Mouse (Mus musculus) intestine, embryonic 14.5 days (tissue): ENCODE data around the gene Fdx1. TPM values are rescaled to one million over a fixed set of nuclear protein-coding genes. Genes with fewer than 3 reads are reported as not detected.

Experiments used
- ATAC-seq: fragments of 200-750 bp; cut with Nextera tagmentation; replicated peaks from 2 replicates; pipeline ENCODE4 v1.8.0; 2017; ENCODE audit warnings: low read depth, moderate number of reproducible peaks, moderate TSS enrichment, moderate library complexity; ENCODE audit not compliant: low FRiP score, low TSS enrichment
- DNase-seq: peaks from one replicate; pipeline ENCODE4 v3.0.0-alpha.2; 2018; ENCODE audit warnings: low spot score
- H3K27ac ChIP-seq: fragments of 300-500 bp; sonication (generic); 2 replicates; pipeline ENCODE4 v1.5.1; 2014; ENCODE audit warnings: low read depth, mild to moderate bottlenecking, control low read depth
- H3K27me3 ChIP-seq: fragments of 300-500 bp; sonication (generic); replicated peaks from 2 replicates; pipeline ENCODE4 v1.6.1; 2014; ENCODE audit warnings: low read length, control low read depth; ENCODE audit not compliant: control insufficient read depth, insufficient read depth
- H3K36me3 ChIP-seq: fragments of 300-500 bp; sonication (generic); 2 replicates; pipeline ENCODE4 v1.6.1; 2014; ENCODE audit warnings: low read length, control low read depth; ENCODE audit not compliant: control insufficient read depth, insufficient read depth
- H3K4me1 ChIP-seq: fragments of 300-500 bp; sonication (generic); replicated peaks from 2 replicates; pipeline ENCODE4 v1.6.1; 2014; ENCODE audit warnings: low read length, control low read depth, mixed read lengths; ENCODE audit not compliant: control insufficient read depth, insufficient read depth
- H3K4me2 ChIP-seq: fragments of 300-500 bp; sonication (generic); 2 replicates; pipeline ENCODE4 v1.6.1; 2014; ENCODE audit warnings: low read length
- H3K4me3 ChIP-seq: fragments of 300-500 bp; sonication (generic); 2 replicates; pipeline ENCODE4 v1.5.1; 2014; ENCODE audit warnings: low read depth, low read length, control low read depth, mixed read lengths
- H3K9ac ChIP-seq: fragments of 300-500 bp; sonication (generic); 2 replicates; pipeline ENCODE4 v1.6.1; 2014; ENCODE audit warnings: mild to moderate bottlenecking, low read length
- H3K9me3 ChIP-seq: fragments of 300-500 bp; sonication (generic); 2 replicates; pipeline ENCODE4 v1.6.1; 2016; ENCODE audit warnings: low read length, control low read depth; ENCODE audit not compliant: control insufficient read depth
- WGBS: fragments of 180-500 bp; shearing (Covaris S2); extraction: QIAGEN DNeasy Blood & Tissue Kit; methylation state at CpG from one replicate; pipeline ENCODE4 v1.1.7; 2014; 5-methylcytosine and 5-hydroxymethylcytosine counted together
- polyA plus RNA-seq: library from polyadenylated mRNA; unstranded; fragments of >200 nt; fragmentation: Nextera tagmentation; extraction: Ambion mirVana; gene quantifications from 2 replicates; pipeline ENCODE4 v1.2.1, GENCODE M21; 2014

The Fdx1 gene
- polyA plus RNA-seq, 1 experiment from 2014 or later: 66.9 TPM

DNA sequence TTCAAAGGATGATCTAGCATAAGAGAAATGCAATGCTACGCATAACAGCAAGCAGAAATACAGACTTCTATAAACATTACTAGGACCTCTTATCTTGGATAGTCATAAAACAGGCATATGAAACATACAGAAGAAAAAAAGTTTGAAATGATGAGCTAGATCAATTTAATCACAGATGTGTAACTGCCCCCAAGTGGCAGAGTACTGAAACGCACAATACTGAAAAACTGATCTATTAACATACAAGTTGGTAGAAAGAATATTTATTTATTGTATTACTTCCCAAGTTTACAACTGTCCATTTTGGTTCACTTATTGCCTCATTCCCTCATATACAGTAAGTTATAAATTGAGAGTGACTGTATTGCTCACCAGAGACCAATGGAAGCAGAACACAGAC lies 12.0 kb downstream of the Fdx1 start:
- WGBS: 57% methylated on average over 2 of the region's 2 CpGs
- no peak for ATAC-seq
- Histone ChIP-seq H3K4me3 (no peak overlapping the region), H3K9ac (no peak overlapping the region), H3K27me3 (no peaks in the 10 kb centered on the region), H3K9me3 (no peaks in the 10 kb centered on the region), H3K4me1 (no peaks in the 10 kb centered on the region), H3K4me2 (no peak overlapping the region), H3K27ac (no peak overlapping the region), H3K36me3 (peaks cover 40% of the 10 kb centered on the region)
- no peak for DNase-seq

DNA sequence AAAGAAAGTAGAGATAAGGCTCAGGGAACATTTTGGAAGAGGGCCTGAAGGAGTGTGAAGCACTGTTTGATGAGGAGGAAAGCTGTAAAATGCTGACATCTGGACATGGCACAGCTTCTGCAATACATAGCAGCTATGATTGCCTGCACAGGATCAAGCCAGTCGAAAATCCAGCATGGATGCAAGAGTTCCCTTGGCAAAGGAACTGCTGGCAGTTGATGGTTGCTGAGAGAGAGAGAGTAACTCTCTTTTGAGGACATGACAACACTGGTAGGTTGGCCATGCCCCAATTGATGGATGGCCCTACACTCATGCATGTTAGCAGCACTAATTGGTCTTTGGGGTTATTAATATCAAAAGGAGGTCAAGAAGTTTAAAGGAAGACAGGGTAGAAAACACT lies 12.7 kb downstream of the Fdx1 start:
- DNase-seq (no peak), ATAC-seq (no peak)
- H3K4me2 ChIP-seq: no peak overlapping the region
- H3K4me1 ChIP-seq: no peaks in the 10 kb centered on the region
- 85% methylated on average over 1 of the region's 1 CpGs for WGBS
- H3K9ac ChIP-seq: no peak overlapping the region
- H3K4me3 ChIP-seq: no peak overlapping the region
- H3K9me3 ChIP-seq: no peaks in the 10 kb centered on the region
- no peak overlapping the region for H3K27ac ChIP-seq
- no peaks in the 10 kb centered on the region for H3K27me3 ChIP-seq
- peaks cover 39% of the 10 kb centered on the region for H3K36me3 ChIP-seq

DNA sequence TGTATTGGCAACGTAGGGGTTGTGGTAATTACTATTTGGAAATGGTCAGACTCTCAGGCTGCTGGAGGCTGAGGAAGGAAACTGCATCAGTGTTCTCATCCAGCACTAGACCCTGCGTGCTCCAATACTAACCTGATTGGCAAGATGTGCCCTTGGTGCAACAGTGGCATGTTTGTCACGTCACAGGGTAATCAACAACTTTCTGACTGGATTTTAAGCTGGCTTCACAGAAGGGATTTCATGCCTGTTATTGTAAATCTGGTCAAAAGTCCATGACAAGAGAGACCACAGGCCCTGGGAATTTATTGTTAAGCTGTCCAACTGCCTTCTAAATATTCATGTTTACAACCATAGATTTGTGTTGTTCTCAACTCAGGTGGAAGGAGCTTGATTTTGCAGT lies 13.1 kb downstream of the Fdx1 start:
- H3K4me2 ChIP-seq: no peak overlapping the region
- no peaks in the 10 kb centered on the region for H3K27me3 ChIP-seq
- H3K4me1 ChIP-seq: no peaks in the 10 kb centered on the region
- no peak overlapping the region for H3K27ac ChIP-seq
- H3K9me3 ChIP-seq: no peaks in the 10 kb centered on the region
- WGBS: 89% methylated on average over 3 of the region's 3 CpGs
- H3K9ac ChIP-seq: no peak overlapping the region
- no peak overlapping the region for H3K4me3 ChIP-seq
- H3K36me3 ChIP-seq: peaks cover 39% of the 10 kb centered on the region
- DNase-seq (no peak), ATAC-seq (no peak)

DNA sequence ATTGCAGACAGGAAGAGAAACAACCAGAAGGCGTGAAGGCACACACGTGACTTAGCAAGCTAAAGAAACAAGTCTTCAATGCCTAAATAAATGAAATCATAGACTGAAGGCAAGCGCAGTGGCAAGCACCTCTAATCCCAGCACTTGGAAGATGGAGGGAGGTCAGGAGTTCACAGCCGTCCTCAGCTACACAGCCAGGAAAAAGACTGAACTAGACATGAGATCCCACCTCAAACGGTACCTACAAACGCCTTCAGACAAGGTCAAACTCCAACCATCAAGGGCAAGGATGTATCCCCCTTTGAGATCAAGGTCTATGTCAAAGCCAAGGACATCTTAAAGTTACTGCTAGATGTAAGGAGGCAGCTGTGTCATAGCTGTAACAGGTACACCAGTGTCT lies 19.4 kb downstream of the Fdx1 start:
- no peak for DNase-seq
- no peaks in the 10 kb centered on the region for H3K9me3 ChIP-seq
- H3K9ac ChIP-seq: no peak overlapping the region
- no peak overlapping the region for H3K27ac ChIP-seq
- ATAC-seq: no peak
- peaks cover 44% of the 10 kb centered on the region for H3K36me3 ChIP-seq
- H3K4me1 ChIP-seq: no peaks in the 10 kb centered on the region
- H3K4me2 ChIP-seq: no peak overlapping the region
- H3K4me3 ChIP-seq: no peak overlapping the region
- no peaks in the 10 kb centered on the region for H3K27me3 ChIP-seq
- WGBS: 91% methylated on average over 6 of the region's 6 CpGs

DNA sequence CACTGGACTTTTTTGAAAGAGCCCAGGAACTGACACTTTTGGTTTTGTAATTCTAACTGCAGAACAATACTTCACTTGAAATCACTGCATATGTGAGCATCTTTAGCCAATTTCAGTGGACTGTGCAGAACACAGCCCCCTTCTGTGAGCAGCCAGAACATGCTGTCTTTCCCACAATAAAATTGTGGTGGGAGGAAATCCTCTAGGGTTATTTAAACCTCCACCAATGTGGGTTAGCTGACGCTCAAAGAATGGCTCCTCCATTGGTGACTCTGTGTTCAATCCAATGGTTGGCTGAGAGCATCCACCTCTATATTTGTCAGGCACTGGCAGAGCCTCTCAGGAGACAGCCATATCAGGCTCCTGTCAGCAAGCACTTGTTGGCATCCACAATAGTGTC lies 28.7 kb downstream of the Fdx1 start:
- no peak for DNase-seq
- Histone ChIP-seq H3K36me3 (no peaks in the 10 kb centered on the region), H3K4me2 (no peak overlapping the region), H3K9me3 (no peaks in the 10 kb centered on the region), H3K9ac (no peak overlapping the region), H3K4me1 (no peaks in the 10 kb centered on the region), H3K4me3 (no peak overlapping the region), H3K27ac (no peak overlapping the region), H3K27me3 (no peaks in the 10 kb centered on the region)
- no peak for ATAC-seq
- 79% methylated on average over 1 of the region's 1 CpGs for WGBS

DNA sequence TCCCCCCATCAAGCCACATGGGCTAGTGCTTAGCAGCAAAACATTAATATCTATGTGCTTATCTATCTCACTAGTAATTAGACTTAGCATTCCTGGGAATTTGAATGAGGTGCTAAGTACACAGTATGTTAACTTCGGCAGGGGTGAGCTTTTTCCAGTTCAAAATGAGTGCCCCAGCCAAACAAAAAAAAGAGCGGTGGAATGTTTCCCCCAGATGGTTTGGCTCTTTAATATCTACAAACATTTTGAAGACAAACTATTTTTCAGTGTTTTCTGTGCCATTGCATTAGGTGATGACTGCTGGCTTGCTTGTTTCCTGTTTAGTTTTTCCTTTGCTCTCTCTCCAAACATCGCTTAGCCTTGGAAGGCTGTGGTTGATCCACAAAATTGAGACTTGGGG lies 31.4 kb downstream of the Fdx1 start:
- Histone ChIP-seq H3K27ac (no peak overlapping the region), H3K36me3 (no peaks in the 10 kb centered on the region), H3K4me2 (no peak overlapping the region), H3K4me1 (peaks cover 10% of the 10 kb centered on the region; the same call in 1 of the 2 replicates), H3K9me3 (no peaks in the 10 kb centered on the region), H3K4me3 (no peak overlapping the region), H3K9ac (no peak overlapping the region), H3K27me3 (no peaks in the 10 kb centered on the region)
- WGBS: 68% methylated on average over 3 of the region's 3 CpGs
- DNase-seq: no peak
- ATAC-seq: no peak

DNA sequence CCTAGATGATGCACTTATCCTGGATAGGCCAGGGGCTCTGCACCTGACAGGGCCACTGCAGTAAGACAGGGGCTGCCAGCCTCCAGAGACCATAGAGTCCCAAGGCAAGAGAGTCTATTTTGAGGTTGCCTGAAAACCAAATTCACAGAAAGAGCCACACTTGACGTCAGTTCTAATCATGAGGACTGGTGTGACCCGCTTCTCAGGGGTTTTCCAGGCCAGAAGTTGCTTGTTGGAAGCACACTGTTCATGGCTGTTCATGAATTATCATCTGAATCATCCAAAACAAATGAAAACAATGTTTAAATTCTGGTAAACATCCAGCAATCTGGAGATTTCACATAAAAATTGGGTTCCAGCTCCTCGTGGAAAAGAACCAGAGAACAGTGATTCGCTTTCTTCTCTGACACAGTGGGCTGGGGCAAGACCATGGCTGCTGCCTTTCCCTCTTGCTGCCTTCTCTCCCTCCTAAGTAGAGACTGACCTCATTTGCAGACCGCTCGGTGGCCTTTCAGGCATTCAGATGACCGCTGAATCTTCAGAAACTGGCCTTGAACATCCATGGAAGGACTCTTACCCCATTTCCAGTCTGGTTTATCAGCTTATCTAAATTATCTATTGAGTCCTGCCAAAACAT lies 32.2 kb downstream of the Fdx1 start:
- Histone ChIP-seq H3K4me1 (peaks cover 10% of the 10 kb centered on the region; the same call in 1 of the 2 replicates), H3K4me3 (no peak overlapping the region), H3K4me2 (no peak overlapping the region), H3K9me3 (no peaks in the 10 kb centered on the region), H3K36me3 (no peaks in the 10 kb centered on the region), H3K9ac (no peak overlapping the region), H3K27ac (no peak overlapping the region), H3K27me3 (no peaks in the 10 kb centered on the region)
- ATAC-seq (no peak), DNase-seq (no peak)
- WGBS: 86% methylated on average over 7 of the region's 7 CpGs

DNA sequence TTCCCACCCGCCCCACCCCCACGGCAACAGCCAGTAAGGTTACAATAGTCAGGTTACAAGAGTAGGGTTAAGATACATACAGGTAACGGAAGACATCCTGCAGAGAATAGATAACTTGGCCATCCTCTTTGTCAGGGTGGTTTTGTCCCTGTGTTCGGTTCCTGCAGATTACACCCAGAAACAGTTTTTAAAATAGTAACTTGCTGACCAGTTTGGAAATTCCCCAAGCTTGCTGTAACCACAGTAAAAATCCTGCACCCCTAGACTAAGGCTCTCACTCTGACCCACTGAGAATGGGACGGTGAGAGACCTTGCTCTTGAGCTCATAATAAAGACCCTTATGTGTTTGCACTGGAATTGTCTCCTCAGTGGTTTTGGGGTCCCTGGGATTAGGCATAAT lies 33.4 kb downstream of the Fdx1 start:
- Histone ChIP-seq H3K36me3 (no peaks in the 10 kb centered on the region), H3K27ac (no peak overlapping the region), H3K27me3 (no peaks in the 10 kb centered on the region), H3K9ac (no peak overlapping the region), H3K9me3 (no peaks in the 10 kb centered on the region), H3K4me1 (peaks cover 10% of the 10 kb centered on the region; the same call in 1 of the 2 replicates), H3K4me3 (no peak overlapping the region), H3K4me2 (no peak overlapping the region)
- ATAC-seq (no peak), DNase-seq (no peak)
- 78% methylated on average over 5 of the region's 5 CpGs for WGBS

DNA sequence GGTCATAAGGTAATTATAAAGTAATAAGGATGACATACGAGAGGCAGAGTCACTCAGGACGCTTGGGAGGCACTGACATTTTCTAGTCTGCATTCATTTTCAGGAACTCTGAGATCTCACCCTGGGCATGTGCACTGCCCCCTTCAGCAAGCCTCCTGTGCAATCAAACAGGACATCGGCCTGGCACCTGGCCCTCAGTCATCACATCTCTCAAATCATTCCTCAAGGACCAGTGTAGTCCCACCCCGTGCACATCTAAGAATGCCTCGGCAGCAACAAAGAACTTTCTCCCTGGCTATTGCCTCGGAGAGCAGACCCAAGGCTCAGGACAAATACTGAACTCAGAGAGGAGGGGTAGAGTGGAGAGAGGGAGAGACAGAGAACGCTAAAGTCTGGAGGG lies 34.7 kb downstream of the Fdx1 start:
- H3K4me3 ChIP-seq: no peak overlapping the region
- ATAC-seq: no peak
- WGBS: 64% methylated on average over 7 of the region's 7 CpGs
- H3K27me3 ChIP-seq: no peaks in the 10 kb centered on the region
- H3K36me3 ChIP-seq: no peaks in the 10 kb centered on the region
- peaks cover 10% of the 10 kb centered on the region; the same call in 1 of the 2 replicates for H3K4me1 ChIP-seq
- no peaks in the 10 kb centered on the region for H3K9me3 ChIP-seq
- H3K27ac ChIP-seq: no peak overlapping the region
- no peak overlapping the region for H3K9ac ChIP-seq
- no peak for DNase-seq
- no peak overlapping the region for H3K4me2 ChIP-seq
